In genomic region chr3:21485454-21485853, GRCm38 (mm10) we compare ENCODE assay signal across 18 mouse cellular contexts.
A peak's percentile ranks its signal among the peaks of the same experiment; 100 is the strongest.
DNase-seq lines count a peak whose midpoint lies in the region; ATAC-seq and TF ChIP-seq lines count a peak whose summit lies in the region.
"Had no signal": no experiment of that assay in that cellular context is flagged by ENCODE, and none has a peak within 500 bp of the region (broad histone marks: within the 10 kb centered on the region; RNA-seq: fewer than 3 reads in every experiment).

No protein-coding gene starts in this region.

- H3K27me3 ChIP-seq in Patski, result no peaks in the 10 kb centered on the region
- H3K27me3 ChIP-seq: CH12.LX had no signal

- intact Hi-C loops in left cerebral cortex, adult 2 months (cut with DNase I), result loop anchor here (2.0 to 10.0 kb wide), 5 partner anchors 83 to 831 kb away; partner anchors contain the start of gene Tbl1xr1

- in situ Hi-C loops in Patski (cut with MboI; ENCODE audit: low pct_unique_long_range_greater_than_20kb), result loop anchor here (10.0 kb wide), 1 partner anchor 449 kb away; no protein-coding TSS in a partner anchor

- ATAC-seq in Patski, result peak; percentile 97
- ATAC-seq: activated CD4-positive, CD25-positive, alpha-beta regulatory T cell, adult 4 months; CD4-positive, CD25-positive, alpha-beta regulatory T cell, adult 4 months had no signal

- CTCF ChIA-PET in Patski (lab: Charles Lee), result interaction anchor here (0.7 to 1.7 kb wide), 3 partner anchors 10 to 494 kb away, joined by 3 read pairs; no protein-coding TSS in a partner anchor

- H3K4me3 ChIP-seq in left cerebral cortex, adult 2 months, result no peak overlapping the region

- DNase-seq in left cerebral cortex, adult 2 months (ENCODE audit: extremely low spot score in 1 of 2, low spot score in 2 of 2), result no peak
- no peak for DNase-seq in left cerebral cortex, adult 9 months (ENCODE audit: low spot score in 2 of 2)
- no peak for DNase-seq in Patski (ENCODE audit: low read depth, low spot score)
- no peak for DNase-seq in kidney, adult 18-20 months
- DNase-seq: adrenal gland, adult 2 months; adrenal gland, adult 8-10 months; adrenal gland, postnatal 10 days; adrenal gland, postnatal 14 days; adrenal gland, postnatal 25 days; adrenal gland, postnatal 36 days; B cell, adult 2 months; cerebellum, adult 11 months; cerebellum, adult 11-12 months; cerebellum, adult 18-20 months; cerebellum, adult 2 months had no signal

- no peak for TF ChIP-seq CTCF in left cerebral cortex, adult 2 months (IDR thresholded peaks at IDR 0.05)
- no peak for TF ChIP-seq CTCF in Patski (IDR thresholded peaks at IDR 0.05)

- POLR2A ChIA-PET in Patski (lab: Charles Lee), result no interaction called here

- peak overlapping the region; percentile 65 for H3K27ac ChIP-seq in left cerebral cortex, adult 2 months
